Comparison of ENCODE assay signal across 20 mouse cellular contexts in genomic region chr10:85371309-85371708, GRCm38 (mm10). TPM values are rescaled to one million over a fixed set of nuclear protein-coding genes. Genes with fewer than 3 reads are reported as not detected.
DNase-seq lines count a peak whose midpoint lies in the region; ATAC-seq and TF ChIP-seq lines count a peak whose summit lies in the region.
"Had no signal": no experiment of that assay in that cellular context is flagged by ENCODE, and none has a peak within 500 bp of the region (broad histone marks: within the 10 kb centered on the region; RNA-seq: fewer than 3 reads in every experiment).

No protein-coding gene starts in this region.

- 59% methylated on average over 2 of the region's 2 CpGs for WGBS in hindbrain, embryonic 16.5 days
- WGBS in hindbrain, embryonic 11.5 days, result 80% methylated on average over 2 of the region's 2 CpGs
- 62% methylated on average over 2 of the region's 2 CpGs for WGBS in lung, embryonic 14.5 days
- WGBS in stomach, postnatal 0 days, result 58% methylated on average over 2 of the region's 2 CpGs

- no peaks in the 10 kb centered on the region for H3K36me3 ChIP-seq in hindbrain, embryonic 16.5 days (ENCODE audit: control insufficient read depth, insufficient read depth, low read length)
- H3K36me3 ChIP-seq in hindbrain, embryonic 11.5 days (ENCODE audit: control insufficient read depth, insufficient read depth, low read length), result no peaks in the 10 kb centered on the region
- no peaks in the 10 kb centered on the region for H3K36me3 ChIP-seq in lung, embryonic 14.5 days (ENCODE audit: insufficient read depth)
- H3K36me3 ChIP-seq in stomach, postnatal 0 days (ENCODE audit: control insufficient read depth, insufficient read depth, low read length), result no peaks in the 10 kb centered on the region
- H3K36me3 ChIP-seq: forebrain, embryonic 15.5 days; hindbrain, embryonic 13.5 days; intestine, embryonic 15.5 days; limb, embryonic 15.5 days; neural tube, embryonic 13.5 days had no signal

- TF ChIP-seq CTCF in lung, embryonic 14.5 days (IDR thresholded peaks at IDR 0.05; ENCODE audit: low read depth), result no peak
- TF ChIP-seq CTCF in stomach, postnatal 0 days (IDR thresholded peaks at IDR 0.05; ENCODE audit: low read depth), result no peak

- H3K9me3 ChIP-seq in hindbrain, embryonic 16.5 days (ENCODE audit: control insufficient read depth, low read length), result no peaks in the 10 kb centered on the region
- H3K9me3 ChIP-seq in hindbrain, embryonic 11.5 days (ENCODE audit: control insufficient read depth, low read length), result no peaks in the 10 kb centered on the region
- no peaks in the 10 kb centered on the region for H3K9me3 ChIP-seq in lung, embryonic 14.5 days (ENCODE audit: low read depth, low read length)
- H3K9me3 ChIP-seq in stomach, postnatal 0 days (ENCODE audit: control insufficient read depth, low read length), result no peaks in the 10 kb centered on the region
- H3K9me3 ChIP-seq: forebrain, embryonic 15.5 days; hindbrain, embryonic 13.5 days; intestine, embryonic 15.5 days; limb, embryonic 15.5 days; megakaryocyte, embryonic 14.5 days; neural tube, embryonic 13.5 days had no signal

- H3K27ac ChIP-seq in hindbrain, embryonic 16.5 days (ENCODE audit: low read depth, low read length), result no peak overlapping the region
- no peak overlapping the region for H3K27ac ChIP-seq in hindbrain, embryonic 11.5 days (ENCODE audit: low read depth, low read length)
- H3K27ac ChIP-seq in lung, embryonic 14.5 days (ENCODE audit: low read depth), result no peak overlapping the region
- H3K27ac ChIP-seq in stomach, postnatal 0 days (replicated peaks), result no peak overlapping the region
- H3K27ac ChIP-seq: forebrain, embryonic 15.5 days; hindbrain, embryonic 13.5 days; intestine, embryonic 15.5 days; limb, embryonic 15.5 days; neural tube, embryonic 13.5 days had no signal

- no peak overlapping the region for H3K4me2 ChIP-seq in hindbrain, embryonic 16.5 days (ENCODE audit: low read length)
- H3K4me2 ChIP-seq in hindbrain, embryonic 11.5 days (replicated peaks; ENCODE audit: low read depth, low read length), result no peak overlapping the region
- H3K4me2 ChIP-seq in lung, embryonic 14.5 days, result no peak overlapping the region
- H3K4me2 ChIP-seq in stomach, postnatal 0 days (replicated peaks; ENCODE audit: low read depth), result no peak overlapping the region
- H3K4me2 ChIP-seq: forebrain, embryonic 15.5 days; hindbrain, embryonic 13.5 days; intestine, embryonic 15.5 days; limb, embryonic 15.5 days; neural tube, embryonic 13.5 days had no signal

- TF ChIP-seq EP300 in stomach, postnatal 0 days (optimal IDR thresholded peaks at IDR 0.05), result no peak

- DNase-seq in cerebellum, postnatal 10 days, result peak; percentile 20 to 27
- no peak for DNase-seq in cerebellum, adult 9-10 months
- no peak for DNase-seq in hindbrain, embryonic 11.5 days (ENCODE audit: low spot score)
- peak; percentile 37 for DNase-seq in lung, embryonic 14.5 days
- no peak for DNase-seq in lung, postnatal 14 days
- peak; percentile 30 for DNase-seq in stomach, postnatal 0 days (ENCODE audit: low spot score)
- DNase-seq: cerebellum, postnatal 14 days; embryo, embryonic 11 days; gastrocnemius, postnatal 25 days; liver, postnatal 0 days; midbrain, embryonic 14.5 days; right cerebral cortex, adult 18-20 months had no signal

- H3K9ac ChIP-seq in hindbrain, embryonic 16.5 days (ENCODE audit: low read depth, low read length), result no peak overlapping the region
- no peak overlapping the region for H3K9ac ChIP-seq in hindbrain, embryonic 11.5 days (ENCODE audit: low read depth, low read length)
- no peak overlapping the region for H3K9ac ChIP-seq in lung, embryonic 14.5 days
- H3K9ac ChIP-seq in stomach, postnatal 0 days (ENCODE audit: low read length), result no peak overlapping the region
- H3K9ac ChIP-seq: forebrain, embryonic 15.5 days; hindbrain, embryonic 13.5 days; intestine, embryonic 15.5 days; limb, embryonic 15.5 days; liver, postnatal 0 days; neural tube, embryonic 13.5 days had no signal

- no peak overlapping the region for H3K4me3 ChIP-seq in hindbrain, embryonic 16.5 days (ENCODE audit: low read length)
- no peak overlapping the region for H3K4me3 ChIP-seq in hindbrain, embryonic 11.5 days (ENCODE audit: low read depth, low read length)
- no peak overlapping the region for H3K4me3 ChIP-seq in lung, embryonic 14.5 days (ENCODE audit: low read depth, low read length)
- no peak overlapping the region for H3K4me3 ChIP-seq in stomach, postnatal 0 days (ENCODE audit: low read depth, low read length)
- H3K4me3 ChIP-seq: forebrain, embryonic 15.5 days; hindbrain, embryonic 13.5 days; intestine, embryonic 15.5 days; limb, embryonic 15.5 days; megakaryocyte, embryonic 14.5 days; neural tube, embryonic 13.5 days had no signal

- ATAC-seq in hindbrain, embryonic 16.5 days, result 0 out of 2 replicates have a peak, but pooled peaks have one; percentile 20
- no peak for ATAC-seq in hindbrain, embryonic 11.5 days (ENCODE audit: low FRiP score)
- ATAC-seq in lung, embryonic 14.5 days (ENCODE audit: insufficient read depth), result no peak
- ATAC-seq in stomach, postnatal 0 days (ENCODE audit: low FRiP score, low TSS enrichment), result peak; percentile 61
- ATAC-seq: forebrain, embryonic 15.5 days; intestine, embryonic 15.5 days; liver, postnatal 0 days had no signal

- H3K27me3 ChIP-seq in hindbrain, embryonic 16.5 days (replicated peaks; ENCODE audit: control insufficient read depth, insufficient read depth, low read length), result no peaks in the 10 kb centered on the region
- no peaks in the 10 kb centered on the region for H3K27me3 ChIP-seq in hindbrain, embryonic 11.5 days (ENCODE audit: control insufficient read depth, insufficient read depth, low read length)
- no peaks in the 10 kb centered on the region for H3K27me3 ChIP-seq in lung, embryonic 14.5 days (ENCODE audit: insufficient read depth, low read length)
- H3K27me3 ChIP-seq in stomach, postnatal 0 days (ENCODE audit: control insufficient read depth, insufficient read depth, low read length), result no peaks in the 10 kb centered on the region
- H3K27me3 ChIP-seq: CH12.LX; forebrain, embryonic 15.5 days; hindbrain, embryonic 13.5 days; intestine, embryonic 15.5 days; limb, embryonic 15.5 days; megakaryocyte, embryonic 14.5 days had no signal

- no peaks in the 10 kb centered on the region for H3K4me1 ChIP-seq in hindbrain, embryonic 16.5 days (ENCODE audit: control insufficient read depth, insufficient read depth, low read depth, low read length)
- H3K4me1 ChIP-seq in hindbrain, embryonic 11.5 days (replicated peaks; ENCODE audit: control insufficient read depth, insufficient read depth, low read length), result no peaks in the 10 kb centered on the region
- H3K4me1 ChIP-seq in lung, embryonic 14.5 days (ENCODE audit: insufficient read depth), result no peaks in the 10 kb centered on the region
- H3K4me1 ChIP-seq in stomach, postnatal 0 days (replicated peaks; ENCODE audit: control insufficient read depth, insufficient read depth), result no peaks in the 10 kb centered on the region
- H3K4me1 ChIP-seq: forebrain, embryonic 15.5 days; hindbrain, embryonic 13.5 days; intestine, embryonic 15.5 days; limb, embryonic 15.5 days; megakaryocyte, embryonic 14.5 days; neural tube, embryonic 13.5 days had no signal

RNA-seq across cellular contexts. Expression of gene Btbd11, which starts 15.3 kb away (rescaled TPM):
- 25.4 and 25.7 TPM in 2 replicates for polyA plus RNA-seq in hindbrain, embryonic 16.5 days (2015; fragmentation: Nextera tagmentation; extraction: Ambion mirVana)
- 8.2 and 8.3 TPM in 2 replicates for polyA plus RNA-seq in hindbrain, embryonic 11.5 days (2014; fragmentation: Nextera tagmentation; extraction: Ambion mirVana)
- 2.3 and 3.7 TPM in 2 replicates for polyA plus RNA-seq in lung, embryonic 14.5 days (2014; fragmentation: Nextera tagmentation; extraction: Ambion mirVana)
- polyA plus RNA-seq in stomach, postnatal 0 days (2015; fragmentation: Nextera tagmentation; extraction: Ambion mirVana), result 1.8 and 1.9 TPM in 2 replicates

Comparison
In these comparisons a context has a peak if more than half of its experiments do, and no peak if none do; other contexts are left out.
1. DNase-seq: peak in cerebellum, postnatal 10 days (2 of 2), lung, embryonic 14.5 days (single experiment) and stomach, postnatal 0 days (single experiment); none in cerebellum, adult 9-10 months (single experiment), hindbrain, embryonic 11.5 days (single experiment) and lung, postnatal 14 days (single experiment).
2. ATAC-seq: peak in hindbrain, embryonic 16.5 days (single experiment) and stomach, postnatal 0 days (single experiment); none in hindbrain, embryonic 11.5 days (single experiment) and lung, embryonic 14.5 days (single experiment).